Mouse (Mus musculus) forebrain, embryonic 13.5 days (tissue): ENCODE results near the gene Ttc38. TPM values are rescaled to one million over a fixed set of nuclear protein-coding genes. Genes with fewer than 3 reads are reported as not detected.
A peak's percentile ranks its signal among the peaks of the same experiment; 100 is the strongest.

Source experiments
- ATAC-seq: fragments of 200-750 bp; cut with Nextera tagmentation; 2 replicates; pipeline ENCODE4 v1.8.0; 2017
- H3K27ac ChIP-seq: fragments of 300-500 bp; sonication (generic); 2 replicates; pipeline ENCODE4 v1.5.1; 2015; ENCODE audit warnings: inconsistent platforms, mild to moderate bottlenecking, moderate library complexity
- H3K27me3 ChIP-seq: fragments of 300-500 bp; sonication (generic); 2 replicates; pipeline ENCODE4 v1.6.1; 2015; ENCODE audit warnings: mild to moderate bottlenecking, inconsistent platforms
- H3K36me3 ChIP-seq: fragments of 300-500 bp; sonication (generic); 2 replicates; pipeline ENCODE4 v1.6.1; 2015; ENCODE audit warnings: mild to moderate bottlenecking, inconsistent platforms; ENCODE audit not compliant: poor library complexity, severe bottlenecking
- H3K4me1 ChIP-seq: fragments of 300-500 bp; sonication (generic); 2 replicates; pipeline ENCODE4 v1.6.1; 2015; ENCODE audit warnings: inconsistent platforms
- H3K4me2 ChIP-seq: fragments of 300-500 bp; sonication (generic); 2 replicates; pipeline ENCODE4 v1.6.1; 2015; ENCODE audit warnings: inconsistent platforms, mild to moderate bottlenecking, moderate library complexity
- H3K4me3 ChIP-seq: fragments of 300-500 bp; sonication (generic); 2 replicates; pipeline ENCODE4 v1.5.1; 2015; ENCODE audit warnings: mild to moderate bottlenecking, inconsistent platforms
- H3K9ac ChIP-seq: fragments of 300-500 bp; sonication (generic); 2 replicates; pipeline ENCODE4 v1.6.1; 2015; ENCODE audit warnings: mild to moderate bottlenecking, inconsistent platforms
- H3K9me3 ChIP-seq: fragments of 300-500 bp; sonication (generic); replicated peaks from 2 replicates; pipeline ENCODE4 v1.6.1; 2016; ENCODE audit warnings: inconsistent platforms
- WGBS: fragments of 180-500 bp; shearing (Covaris S2); methylation state at CpG from one replicate; pipeline ENCODE4 v1.1.7; 2015; 5-methylcytosine and 5-hydroxymethylcytosine counted together
- polyA plus RNA-seq: library from polyadenylated mRNA; unstranded; fragments of >200 nt; fragmentation: Nextera tagmentation; extraction: Ambion mirVana; gene quantifications from 2 replicates; pipeline ENCODE4 v1.2.1, GENCODE M21; 2015

Gene Ttc38
- polyA plus RNA-seq, 1 experiment from 2014 or later, result 2.9 TPM

- H3K36me3 ChIP-seq, result peaks cover 92% of the 10 kb centered on the region
- 0 out of 2 replicates have a peak, but pooled peaks cover 6% of the 10 kb centered on the region for H3K4me1 ChIP-seq
- peak overlapping the region; percentile 17; the same call in 1 of the 2 replicates for H3K27ac ChIP-seq
- no peak for ATAC-seq
- H3K4me2 ChIP-seq, result no peak overlapping the region
- no peak overlapping the region for H3K9ac ChIP-seq
- WGBS, result 86% methylated on average over 12 of the region's 12 CpGs
- no peaks in the 10 kb centered on the region for H3K9me3 ChIP-seq
- H3K27me3 ChIP-seq, result no peaks in the 10 kb centered on the region
- H3K4me3 ChIP-seq, result no peak overlapping the region
Observed at GRCm38 (mm10) chr15:85900801-85901200, 68.7 kb downstream of the Ttc38 start.

GRCm38 (mm10) chr15:85902505-85902904 is 70.4 kb downstream of the Ttc38 start:
- WGBS, result 78% methylated on average over 10 of the region's 10 CpGs
- peaks cover 86% of the 10 kb centered on the region for H3K36me3 ChIP-seq
- no peaks in the 10 kb centered on the region for H3K27me3 ChIP-seq

GRCm38 (mm10) chr15:85903826-85904225 is 71.7 kb downstream of the Ttc38 start:
- no peak for ATAC-seq
- Histone ChIP-seq H3K36me3 (peaks cover 83% of the 10 kb centered on the region), H3K27ac (no peak overlapping the region), H3K4me1 (0 out of 2 replicates have a peak, but pooled peaks cover 6% of the 10 kb centered on the region), H3K9ac (no peak overlapping the region), H3K4me3 (no peak overlapping the region), H3K4me2 (no peak overlapping the region), H3K27me3 (no peaks in the 10 kb centered on the region), H3K9me3 (no peaks in the 10 kb centered on the region)
- 74% methylated on average over 8 of the region's 8 CpGs for WGBS

More at GRCm38 (mm10) chr15:85902505-85902904, 70.4 kb downstream of the Ttc38 start:
- Histone ChIP-seq H3K4me2 (no peak overlapping the region), H3K4me1 (0 out of 2 replicates have a peak, but pooled peaks cover 6% of the 10 kb centered on the region), H3K9me3 (no peaks in the 10 kb centered on the region), H3K9ac (no peak overlapping the region), H3K4me3 (no peak overlapping the region), H3K27ac (no peak overlapping the region)
- ATAC-seq, result no peak

Other genes with a start within 250 kb of the Ttc38 start
- 84.0 and 92.2 TPM in 2 replicates for gene Wnt7b, start 249.8 kb upstream of the Ttc38 start, polyA plus RNA-seq
- gene Ppara, start 97.3 kb upstream of the Ttc38 start, polyA plus RNA-seq, result 0.44 and 0.63 TPM in 2 replicates
- gene Cdpf1, start 20.6 kb upstream of the Ttc38 start, polyA plus RNA-seq, result 17.8 and 18.7 TPM in 2 replicates
- not detected in 2 replicates for gene Pkdrej, start 10.6 kb upstream of the Ttc38 start, polyA plus RNA-seq
- 31.0 and 31.4 TPM in 2 replicates for gene Gtse1, start 27.4 kb downstream of the Ttc38 start, polyA plus RNA-seq
- 45.2 and 53.2 TPM in 2 replicates for gene Trmu, start 47.0 kb downstream of the Ttc38 start, polyA plus RNA-seq
- 6.6 and 7.1 TPM in 2 replicates for gene Celsr1, start 201.5 kb downstream of the Ttc38 start, polyA plus RNA-seq
- gene Gramd4, start 225.4 kb downstream of the Ttc38 start, polyA plus RNA-seq, result 30.1 and 31.6 TPM in 2 replicates